Comparison of ENCODE assay signal across 8 mouse cellular contexts in genomic region chr8:85700101-85700750, GRCm38 (mm10). TPM values are rescaled to one million over a fixed set of nuclear protein-coding genes. Genes with fewer than 3 reads are reported as not detected.
DNase-seq lines count a peak whose midpoint lies in the region; ATAC-seq and TF ChIP-seq lines count a peak whose summit lies in the region.

No protein-coding gene starts in this region.

- peak; percentile 8 for DNase-seq in c-Kit-negative CD71-positive TER-119-positive erythroid progenitor cells, embryonic 14.5 days (ENCODE audit: low read depth, low spot score)
- DNase-seq in heart, postnatal 25 days (ENCODE audit: low spot score), result peak; percentile 3
- DNase-seq in layer of hippocampus, adult 18-20 months (ENCODE audit: low spot score in 2 of 2), result peak; percentile 9 to 42
- peak; percentile 24 for DNase-seq in lung, adult 2 months
- DNase-seq in thymus, postnatal 10 days (ENCODE audit: low spot score in 2 of 2), result peak; percentile 33 to 81

- H3K27ac ChIP-seq in ES-Bruce4 (ENCODE audit: insufficient read depth, low read length), result no peak overlapping the region
- H3K27ac ChIP-seq in olfactory bulb, adult 2 months (ENCODE audit: insufficient read depth, low read depth, low read length), result peak overlapping the region; percentile 94

- H3K4me3 ChIP-seq in ES-Bruce4 (ENCODE audit: low read depth, low read length), result peak overlapping the region; percentile 45
- peak overlapping the region; percentile 43 for H3K4me3 ChIP-seq in lung, adult 2 months (replicated peaks; ENCODE audit: extremely low read depth, low read depth, low read length)
- H3K4me3 ChIP-seq in olfactory bulb, adult 2 months (ENCODE audit: insufficient read depth, low read depth, low read length), result peak overlapping the region; percentile 99

- peak; percentile 56 for TF ChIP-seq CTCF in ES-Bruce4 (IDR thresholded peaks at IDR 0.05; ENCODE audit: low read depth, low read length)
- 0 out of 2 replicates have a peak, but pooled peaks have one; percentile 7 for TF ChIP-seq CTCF in lung, adult 2 months (IDR thresholded peaks at IDR 0.05; ENCODE audit: insufficient read depth, low read length)
- peak; percentile 74 for TF ChIP-seq CTCF in olfactory bulb, adult 2 months (IDR thresholded peaks at IDR 0.05; ENCODE audit: insufficient read depth, low read depth, low read length)

- no peak for TF ChIP-seq EP300 in ES-Bruce4 (IDR thresholded peaks at IDR 0.05; ENCODE audit: insufficient read depth, low read depth, low read length)

- ATAC-seq in erythroid progenitor cell, adult 5-6 weeks (replicated peaks; ENCODE audit: low FRiP score, poor library complexity, severe bottlenecking), result peak; percentile 49; the same call in 1 of the 2 replicates

- intact Hi-C loops in heart, postnatal 25 days (cut with DNase I), result loop anchor here (2.0 to 10.0 kb wide), 2 partner anchors 135 to 837 kb away; no protein-coding TSS in a partner anchor

- peaks cover 24% of the 10 kb centered on the region for H3K27me3 ChIP-seq in ES-Bruce4 (ENCODE audit: control insufficient read depth, insufficient read depth, low read length, poor library complexity, severe bottlenecking)

- H3K4me1 ChIP-seq in ES-Bruce4 (ENCODE audit: control insufficient read depth, insufficient read depth, low read length), result no peaks in the 10 kb centered on the region
- H3K4me1 ChIP-seq in lung, adult 2 months (ENCODE audit: control insufficient read depth, insufficient read depth, low read length), result no peaks in the 10 kb centered on the region
- H3K4me1 ChIP-seq in olfactory bulb, adult 2 months (ENCODE audit: control insufficient read depth, insufficient read depth, low read length), result peaks cover 3% of the 10 kb centered on the region; the same call in 1 of the 2 replicates

- 0 out of 2 replicates have a peak, but pooled peaks cover 6% of the 10 kb centered on the region for H3K9me3 ChIP-seq in ES-Bruce4 (replicated peaks; ENCODE audit: control insufficient read depth, insufficient read depth, low read length, poor library complexity, severe bottlenecking)

- H3K36me3 ChIP-seq in ES-Bruce4 (ENCODE audit: control insufficient read depth, insufficient read depth, low read length, poor library complexity, severe bottlenecking), result no peaks in the 10 kb centered on the region

- TF ChIP-seq POLR2A in ES-Bruce4 (IDR thresholded peaks at IDR 0.05; ENCODE audit: insufficient read depth, low read length), result no peak
- no peak for TF ChIP-seq POLR2A in lung, adult 2 months (IDR thresholded peaks at IDR 0.05; ENCODE audit: borderline replicate concordance, extremely low read depth, low read depth, low read length)
- no peak for TF ChIP-seq POLR2A in olfactory bulb, adult 2 months (IDR thresholded peaks at IDR 0.05; ENCODE audit: insufficient read depth, low read depth, low read length)

- peak overlapping the region; percentile 80 for H3K9ac ChIP-seq in ES-Bruce4 (ENCODE audit: low read depth, poor library complexity, severe bottlenecking)

- under 1% methylated on average over 84 of the region's 84 CpGs for WGBS in lung, adult 2 months
- WGBS in olfactory bulb, adult 2 months, result 1% methylated on average over 82 of the region's 84 CpGs

RNA-seq across cellular contexts. Expression of gene Neto2, which starts 0.5 kb away (rescaled TPM):
- 2.1 and 2.6 TPM in 2 replicates for polyA plus RNA-seq in ES-Bruce4 (2011; ENCODE audit: insufficient read depth, insufficient read length, low read depth, missing spikeins)
- 3.8 and 6.1 TPM in 2 replicates for total RNA-seq in erythroid progenitor cell, adult 5-6 weeks (2015; ENCODE audit: low replicate concordance)
- 3.2 and 6.4 TPM in 2 replicates for total RNA-seq in erythroid progenitor cell, adult 5-6 weeks (2017; ENCODE audit: low replicate concordance)
- 1 to 10 TPM; 1.1 to 2.6 TPM for total RNA-seq in heart, postnatal 25 days (2021)
- 10 to 100 TPM; 36.8 to 38.4 TPM for total RNA-seq in layer of hippocampus, adult 18-20 months (2021)
- 0.42 and 0.67 TPM in 2 replicates for polyA plus RNA-seq in lung, adult 2 months (2012; rRNA removed)
- 128 TPM in 1 of 2 replicates, not detected in the other for polyA plus RNA-seq in olfactory bulb, adult 2 months (2012; ENCODE audit: insufficient read depth, insufficient read length, low replicate concordance, missing spikeins)

Comparison
In these comparisons a context has a peak if more than half of its experiments do, and no peak if none do; other contexts are left out.
1. H3K4me3 ChIP-seq: peak in every context shown above with its lines; median percentile 99 in olfactory bulb, adult 2 months; 45 in ES-Bruce4; 43 in lung, adult 2 months.
2. CTCF ChIP-seq: peak in every context shown above with its lines; median percentile 74 in olfactory bulb, adult 2 months; 56 in ES-Bruce4; 7 in lung, adult 2 months.
3. DNase-seq: peak in every context shown above with its lines; median percentile 57 in thymus, postnatal 10 days; 26 in layer of hippocampus, adult 18-20 months; 24 in lung, adult 2 months; 8 in c-Kit-negative CD71-positive TER-119-positive erythroid progenitor cells, embryonic 14.5 days; 3 in heart, postnatal 25 days.
4. RNA of gene Neto2, which starts 0.5 kb away (total RNA-seq): 36.8 to 38.4 TPM in layer of hippocampus, adult 18-20 months; 3.2 to 6.4 TPM in erythroid progenitor cell, adult 5-6 weeks and 1.1 to 2.6 TPM in heart, postnatal 25 days; every median in the first group is over 4 times any median in the second.